Mouse (Mus musculus) layer of hippocampus, adult 9-11 months (tissue): ENCODE results near the gene Arid3b.

ENCODE experiments used
- DNase-seq: peaks from one replicate; pipeline ENCODE4 v3.0.0; 2022

Arid3b gene

DNA sequence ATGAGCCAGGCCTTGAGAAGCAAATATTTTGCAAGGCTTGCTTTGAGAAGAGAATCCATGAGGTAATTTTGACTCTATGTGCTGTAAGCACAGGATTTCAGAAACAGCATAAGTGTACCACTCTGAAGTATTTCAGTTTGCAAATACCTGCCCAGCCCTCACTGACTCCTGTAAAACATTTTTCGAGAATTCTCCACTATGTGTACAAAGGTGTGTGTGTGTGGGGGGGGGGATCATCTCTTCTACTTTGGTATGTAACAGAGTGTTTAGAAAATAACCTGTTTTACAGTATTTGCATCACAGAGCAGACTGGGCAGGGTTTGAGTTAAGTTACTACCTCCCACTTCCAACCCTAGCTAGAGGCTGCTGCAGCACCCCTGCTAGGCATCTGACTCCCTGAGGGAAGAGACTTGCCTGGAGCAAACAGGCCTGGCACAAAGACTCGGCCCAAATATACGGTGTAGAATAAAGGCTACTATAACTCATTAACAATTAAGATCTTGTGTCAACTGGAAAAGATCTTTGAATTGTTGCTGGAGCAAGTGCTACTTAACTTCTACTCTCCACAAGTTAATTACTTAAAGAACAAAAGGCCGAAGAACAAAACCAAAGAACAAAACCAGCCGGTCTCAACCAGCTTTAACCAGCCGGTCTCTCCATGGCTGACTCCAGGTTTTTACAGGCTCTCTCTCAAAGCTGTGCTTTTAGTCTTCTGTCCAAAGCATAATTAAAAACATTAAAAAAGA lies 6.6 kb downstream of the Arid3b start:
- no peak for DNase-seq

DNA sequence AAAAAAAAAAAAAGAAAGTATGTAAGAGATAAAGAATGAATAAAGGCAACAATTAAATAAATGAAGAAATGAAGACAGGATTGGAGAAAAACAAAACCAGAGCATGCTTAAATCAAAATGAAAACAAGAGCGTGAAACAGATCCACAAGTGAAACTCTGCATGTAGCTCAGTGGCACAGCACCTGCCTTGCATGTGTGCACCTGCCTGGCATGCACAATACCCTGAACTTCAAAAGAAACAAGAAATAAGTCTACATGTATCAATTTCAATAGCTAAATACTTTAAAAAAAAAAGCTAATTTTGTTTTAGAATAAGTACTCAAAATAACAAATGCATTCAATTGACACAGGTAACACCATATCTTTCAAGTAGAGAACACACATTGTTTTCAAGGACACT lies 13.2 kb downstream of the Arid3b start:
- no peak for DNase-seq

DNA sequence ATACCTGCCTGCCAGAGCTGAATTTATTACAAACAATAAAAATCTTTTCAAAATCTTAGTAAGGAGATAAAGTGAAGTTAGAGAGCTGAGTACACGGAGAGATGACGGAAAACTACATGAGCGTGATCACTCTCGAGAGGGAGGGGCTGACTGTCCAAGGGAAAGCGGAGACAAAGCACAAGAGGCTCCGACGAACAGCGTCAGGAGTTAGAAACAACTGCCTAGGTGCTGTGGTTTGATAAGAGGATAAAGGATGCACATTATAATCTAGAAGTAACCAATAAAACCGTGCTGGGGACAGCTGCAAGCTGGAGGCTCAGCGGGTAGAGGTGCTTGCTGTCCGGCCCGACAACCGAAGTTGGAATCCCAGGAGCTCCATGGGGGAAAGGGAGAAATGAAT lies 13.8 kb downstream of the Arid3b start:
- no peak for DNase-seq

DNA sequence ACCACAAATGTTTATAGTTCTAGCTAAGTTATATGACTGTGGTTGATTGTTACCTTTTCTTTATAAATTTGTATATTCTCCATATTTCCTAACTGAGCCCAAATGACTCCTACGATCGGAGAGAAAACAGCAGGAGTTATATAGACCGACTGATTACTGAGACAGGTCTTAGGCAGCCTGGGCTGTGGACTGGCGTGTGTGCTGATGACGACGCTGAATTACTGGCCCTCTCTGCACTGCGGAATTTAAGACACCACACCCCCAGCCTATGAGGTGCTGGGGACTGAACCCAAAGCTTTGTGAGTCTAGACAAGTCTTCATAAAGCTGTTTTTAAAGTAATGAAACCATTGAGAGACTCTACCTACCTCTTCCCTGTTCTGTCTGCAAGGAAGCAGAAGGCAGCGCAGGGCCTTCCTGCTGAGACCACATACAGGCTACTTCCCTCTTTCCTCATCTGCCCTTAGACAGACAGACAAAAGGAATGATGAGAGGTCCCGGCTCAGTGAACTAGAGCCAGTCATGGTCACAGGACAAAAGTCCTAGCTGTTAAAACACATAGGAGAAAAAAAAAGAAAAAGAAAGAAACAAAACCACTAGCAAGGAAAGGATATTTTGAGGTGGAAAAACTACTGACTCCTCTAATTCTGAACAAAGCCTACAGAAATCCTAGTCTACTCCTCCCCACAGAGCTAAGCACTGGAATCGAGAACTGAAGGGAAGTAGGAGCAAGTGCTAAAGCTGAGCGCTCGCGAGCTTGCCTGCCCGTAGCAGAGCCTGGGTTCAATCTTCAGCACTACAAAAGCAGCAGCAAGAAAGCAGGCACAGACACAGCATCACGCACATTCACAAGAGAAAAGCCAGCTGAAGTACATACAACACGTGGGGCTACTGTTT lies 16.2 kb downstream of the Arid3b start:
- peak; percentile 37 for DNase-seq

DNA sequence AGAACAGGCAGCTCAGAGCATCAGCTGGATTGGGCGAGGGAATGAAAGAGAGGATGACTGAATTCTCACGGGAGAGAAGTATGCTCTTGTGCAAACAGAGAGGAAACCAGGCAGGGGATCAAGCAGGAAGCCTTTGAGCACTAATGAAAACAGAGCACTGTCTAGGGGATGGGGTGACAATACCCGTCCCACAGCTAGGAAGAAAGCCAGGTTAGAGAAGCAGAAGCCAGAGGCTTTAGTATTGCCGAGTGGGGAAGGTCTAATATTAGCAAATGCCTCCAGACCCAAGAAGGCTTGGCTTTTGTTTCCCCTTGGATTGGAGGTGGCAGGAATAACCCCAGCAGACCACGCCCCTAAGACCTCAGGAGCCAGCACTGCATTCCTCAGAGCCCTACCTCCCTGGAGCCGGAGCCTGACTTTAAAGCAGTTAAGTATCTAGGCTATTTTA lies 19.3 kb downstream of the Arid3b start:
- DNase-seq: no peak

DNA sequence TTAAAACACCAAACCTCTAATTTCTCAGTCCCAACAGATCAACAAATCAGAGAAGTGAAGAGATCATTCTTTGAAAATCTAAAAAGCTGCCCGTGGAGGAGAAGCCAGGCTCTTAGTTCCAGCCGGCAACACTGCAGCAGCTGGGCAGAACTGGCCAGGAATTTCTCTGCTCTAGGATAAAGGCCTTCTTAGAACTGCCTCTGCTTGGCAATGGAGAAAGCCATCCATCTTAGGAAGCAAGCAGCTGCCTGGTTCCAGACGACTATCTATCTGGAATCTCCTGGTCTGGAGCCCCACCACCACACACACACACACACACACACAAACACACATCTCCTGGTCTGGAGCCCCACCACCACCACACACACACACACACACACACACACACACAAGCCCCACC lies 21.7 kb downstream of the Arid3b start:
- no peak for DNase-seq

DNA sequence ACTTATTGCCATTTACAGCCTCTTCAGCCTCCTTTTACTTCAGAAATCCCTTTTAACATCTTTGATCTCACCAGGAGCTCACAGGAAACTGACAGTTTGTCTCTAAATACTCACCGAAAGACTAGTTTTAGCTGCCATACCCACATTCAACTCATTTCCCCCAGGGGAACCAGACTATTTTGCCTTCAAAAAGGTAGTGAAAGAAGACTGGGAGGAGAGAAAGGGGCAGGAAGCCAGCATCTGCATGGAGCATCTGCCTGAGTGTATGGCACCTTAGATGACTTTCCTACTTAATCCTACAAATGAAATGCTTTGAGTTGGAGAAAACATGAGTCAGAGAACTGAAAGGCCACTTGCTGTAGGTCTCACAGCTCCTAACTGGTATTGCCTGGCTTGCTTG lies 22.6 kb downstream of the Arid3b start:
- no peak for DNase-seq

DNA sequence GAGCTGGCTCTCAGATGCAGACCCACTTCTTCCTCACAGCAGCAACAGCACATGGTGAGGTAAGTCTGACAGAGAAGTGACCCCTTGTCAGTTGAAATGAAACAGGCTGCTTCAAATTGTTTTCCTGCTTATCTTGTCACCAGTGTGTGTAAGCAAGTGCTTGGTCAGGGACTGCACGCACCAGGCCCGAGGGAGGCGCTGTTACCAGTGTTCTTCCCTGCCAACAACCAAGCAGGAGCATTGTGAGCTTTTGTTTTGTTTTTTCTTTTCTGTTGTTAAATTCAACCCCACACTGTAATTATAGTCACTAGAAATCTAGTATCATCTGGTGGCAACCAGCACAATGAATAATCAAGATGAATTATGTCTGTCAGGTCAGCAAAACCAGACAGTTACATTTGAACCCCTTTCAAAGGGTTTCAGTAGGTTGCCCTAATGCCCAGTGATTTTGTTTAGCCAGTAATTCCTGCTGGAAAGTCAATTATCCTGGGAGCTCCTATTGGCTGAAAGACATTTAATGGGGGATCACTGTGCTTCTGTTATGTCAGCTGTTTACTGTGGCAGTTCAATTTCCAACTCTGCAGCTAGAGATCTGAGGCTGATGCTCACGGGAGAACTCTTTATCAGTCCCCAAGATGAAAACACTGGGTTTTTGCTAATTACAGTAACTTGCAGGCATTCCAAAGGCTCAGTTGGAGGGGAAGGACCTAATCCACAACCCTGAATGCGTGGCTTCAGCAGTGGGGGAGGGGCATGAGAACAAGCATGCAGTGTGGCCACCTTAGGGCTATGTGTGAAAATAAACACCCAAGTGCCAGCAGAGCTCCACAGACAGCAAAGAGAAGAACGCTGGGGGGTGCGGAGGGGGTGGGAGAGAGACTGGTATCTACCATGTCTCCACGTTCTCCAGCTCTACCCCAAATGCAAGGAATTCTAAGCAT lies 24.5 kb downstream of the Arid3b start:
- DNase-seq: no peak

DNA sequence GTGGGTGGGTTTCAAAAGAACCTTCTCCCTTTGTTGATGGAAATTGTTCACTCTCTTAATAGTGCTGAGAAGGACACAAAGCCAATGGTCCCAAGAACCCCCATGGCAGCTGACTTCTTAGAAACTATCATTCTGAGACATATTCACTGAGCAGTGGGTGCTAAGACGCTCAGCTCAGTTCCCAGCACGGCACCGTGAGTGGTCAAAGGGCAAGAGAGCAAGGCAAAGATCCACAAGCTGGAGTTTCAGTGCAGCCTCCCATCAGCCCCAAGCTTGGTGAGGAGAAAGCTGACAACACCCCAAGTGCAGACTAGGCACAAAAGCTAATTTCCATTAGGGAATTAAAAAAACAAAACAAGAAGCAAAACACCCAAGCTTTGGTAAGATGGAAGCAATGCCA lies 25.9 kb downstream of the Arid3b start:
- no peak for DNase-seq

DNA sequence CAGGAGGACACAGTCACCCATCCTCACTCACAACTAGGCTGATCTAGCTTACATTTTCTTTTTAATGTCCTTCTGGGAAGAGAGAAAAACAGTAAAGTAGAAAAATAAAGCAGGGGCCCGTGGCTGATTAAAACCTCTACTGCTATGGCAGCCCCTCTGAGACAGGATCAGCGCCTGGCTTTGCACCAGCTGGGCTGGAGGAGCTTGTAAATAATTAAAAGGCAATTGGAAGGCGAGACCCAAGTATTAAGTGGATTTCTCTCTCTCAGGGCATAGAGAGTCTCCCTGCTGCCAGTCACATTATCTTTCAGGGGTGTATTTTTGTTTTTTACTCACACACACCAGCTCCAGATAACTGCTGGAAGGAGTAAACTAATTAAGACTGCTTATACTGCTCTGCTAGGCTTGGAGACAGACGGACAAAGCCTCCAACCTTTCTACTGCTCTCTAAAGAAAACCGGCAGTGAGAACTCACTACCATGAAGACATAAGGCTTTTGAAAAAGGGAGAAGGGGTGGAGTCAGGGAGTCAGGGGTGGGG lies 27.8 kb downstream of the Arid3b start:
- DNase-seq: no peak

DNA sequence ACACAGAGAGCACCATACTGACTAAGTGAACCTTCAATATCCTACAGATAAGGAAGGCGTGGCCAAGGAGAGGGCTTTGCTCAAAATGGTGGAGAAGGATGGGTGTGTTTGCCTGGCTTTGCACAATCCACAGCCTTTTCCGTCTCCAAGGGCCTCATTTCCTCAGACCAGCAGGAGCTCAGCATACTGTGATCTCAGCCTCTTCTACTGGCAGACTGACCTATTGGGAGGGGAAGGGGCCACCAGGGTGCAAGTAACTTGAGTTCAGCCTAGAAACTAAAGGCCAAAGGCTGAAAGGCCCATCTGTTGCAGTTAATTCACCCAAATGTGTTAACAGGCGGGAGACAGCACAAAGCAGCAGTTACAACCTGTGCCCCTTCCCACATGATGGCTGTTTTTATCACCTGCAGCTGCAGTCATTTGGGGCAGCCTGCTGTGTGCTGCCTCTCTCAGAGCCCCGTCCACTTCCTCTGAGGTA lies 29.4 kb downstream of the Arid3b start:
- no peak for DNase-seq

DNA sequence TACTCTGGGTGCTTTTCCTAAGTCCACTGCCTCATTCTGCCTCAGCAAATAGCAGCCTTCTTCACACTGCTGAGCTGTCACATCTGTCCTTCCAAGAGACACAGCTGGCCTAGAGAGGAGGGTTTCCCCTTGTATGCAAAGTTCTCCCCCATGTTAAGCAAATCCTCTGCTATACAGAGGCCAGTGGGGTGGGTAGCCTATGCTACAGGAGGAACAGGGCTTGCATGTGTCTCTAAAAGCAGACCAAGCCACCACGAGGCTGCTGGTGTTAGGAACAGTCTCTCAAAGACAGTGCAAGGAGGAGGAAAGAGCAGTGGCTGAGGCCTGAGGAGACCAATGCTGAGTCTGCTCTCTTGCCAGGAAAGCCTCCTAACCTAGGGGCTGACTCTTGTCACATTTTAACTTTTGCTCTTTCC lies 30.5 kb downstream of the Arid3b start:
- DNase-seq: no peak

DNA sequence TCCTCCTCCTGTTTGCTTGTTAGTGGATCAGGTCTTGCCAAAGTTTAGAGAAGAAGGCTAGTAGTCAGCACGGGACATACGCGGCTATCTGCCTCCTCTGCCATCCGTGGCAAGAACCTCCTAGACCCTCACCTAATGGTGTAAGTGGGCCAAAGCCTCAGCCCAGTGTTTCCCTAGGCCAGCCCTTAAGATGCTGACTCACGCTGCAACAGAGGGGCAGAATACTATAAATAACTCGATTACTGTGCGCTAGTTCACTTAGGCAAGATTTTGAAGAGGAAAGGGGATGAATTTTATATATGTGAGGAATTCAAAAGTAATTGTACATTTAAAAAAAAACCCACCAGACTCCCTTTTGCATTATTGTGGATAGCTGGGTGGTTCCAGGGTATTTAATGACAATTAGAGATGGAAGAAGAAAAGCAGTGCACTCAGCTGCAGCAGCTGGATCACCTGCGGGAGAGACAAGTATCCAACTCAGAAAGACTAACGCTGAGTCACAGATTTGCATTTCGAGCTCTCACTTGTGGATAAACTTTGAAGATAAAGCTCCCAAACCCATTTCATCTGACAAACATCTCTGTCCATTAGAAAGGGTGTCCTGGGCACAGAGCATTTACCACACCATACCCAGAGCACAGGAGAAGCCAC lies 31.4 kb downstream of the Arid3b start:
- DNase-seq: no peak

DNA sequence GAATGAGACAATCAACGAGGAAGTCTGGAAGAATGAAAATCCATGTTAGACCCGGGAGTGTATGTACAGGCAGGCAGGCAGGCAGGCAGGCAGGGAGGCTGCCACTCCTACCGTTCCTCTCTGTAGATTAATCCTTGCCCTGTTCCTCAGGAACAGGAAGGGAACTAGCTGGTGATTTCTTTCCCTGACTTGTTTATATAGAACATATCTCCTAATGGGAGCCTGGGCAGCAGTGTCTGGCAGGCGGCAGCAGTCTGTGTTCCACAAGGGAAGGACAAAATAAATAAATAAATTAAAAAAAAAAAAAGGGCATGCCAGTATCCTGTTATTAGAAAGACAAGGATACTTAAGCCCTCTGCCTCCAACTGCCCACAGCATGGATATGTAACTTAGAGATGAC lies 32.8 kb downstream of the Arid3b start:
- no peak for DNase-seq

DNA sequence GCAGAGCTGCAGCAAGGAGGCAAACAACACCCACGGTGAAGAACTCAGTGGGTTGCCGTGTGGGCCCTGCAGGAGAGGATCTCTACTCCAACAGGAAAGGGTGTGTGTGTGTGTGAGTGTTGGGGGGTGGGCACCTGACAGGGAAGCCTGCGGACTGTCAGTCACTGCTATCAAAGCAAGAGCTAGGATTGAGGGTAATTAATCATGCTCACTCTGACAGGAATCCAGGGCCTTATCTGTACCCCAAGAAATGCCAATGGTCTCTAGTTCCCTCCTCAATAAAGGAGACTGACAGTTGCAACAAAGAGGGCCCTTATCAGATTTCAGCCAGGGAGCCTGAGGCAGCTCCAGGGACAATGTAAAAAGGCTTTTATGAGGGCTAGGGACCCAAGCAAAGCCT lies 33.5 kb downstream of the Arid3b start:
- DNase-seq: no peak

DNA sequence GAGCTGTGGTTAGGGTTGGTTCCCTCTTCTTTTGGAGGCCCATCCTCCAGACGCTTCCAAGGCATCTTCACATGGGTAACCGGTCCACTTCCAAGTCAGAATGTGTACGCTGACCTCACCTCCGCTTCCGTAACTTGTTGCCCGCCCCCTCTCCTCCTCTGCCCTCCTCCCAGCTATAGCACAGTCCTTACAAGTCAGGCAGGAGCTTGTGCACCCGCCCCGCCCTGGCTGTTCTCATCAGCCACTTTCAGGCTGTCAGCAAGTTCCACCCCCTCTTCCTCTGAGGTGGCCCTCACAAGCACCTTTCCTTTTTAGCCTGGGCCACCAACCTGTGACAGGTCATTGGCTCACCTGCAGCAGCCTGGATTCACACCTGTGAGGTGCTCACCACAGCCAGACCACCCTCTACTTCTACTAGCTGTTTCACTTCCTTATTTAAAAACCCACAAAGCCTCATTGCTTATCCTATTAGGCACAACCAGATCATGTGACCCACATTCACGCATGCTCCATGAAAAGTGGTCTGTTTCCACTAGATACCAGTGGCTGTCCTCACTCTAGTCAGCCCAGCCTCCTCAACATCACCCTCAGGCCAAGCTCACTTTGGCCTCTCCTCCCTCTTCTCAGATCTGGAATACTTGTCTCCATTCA lies 36.1 kb downstream of the Arid3b start:
- no peak for DNase-seq

DNA sequence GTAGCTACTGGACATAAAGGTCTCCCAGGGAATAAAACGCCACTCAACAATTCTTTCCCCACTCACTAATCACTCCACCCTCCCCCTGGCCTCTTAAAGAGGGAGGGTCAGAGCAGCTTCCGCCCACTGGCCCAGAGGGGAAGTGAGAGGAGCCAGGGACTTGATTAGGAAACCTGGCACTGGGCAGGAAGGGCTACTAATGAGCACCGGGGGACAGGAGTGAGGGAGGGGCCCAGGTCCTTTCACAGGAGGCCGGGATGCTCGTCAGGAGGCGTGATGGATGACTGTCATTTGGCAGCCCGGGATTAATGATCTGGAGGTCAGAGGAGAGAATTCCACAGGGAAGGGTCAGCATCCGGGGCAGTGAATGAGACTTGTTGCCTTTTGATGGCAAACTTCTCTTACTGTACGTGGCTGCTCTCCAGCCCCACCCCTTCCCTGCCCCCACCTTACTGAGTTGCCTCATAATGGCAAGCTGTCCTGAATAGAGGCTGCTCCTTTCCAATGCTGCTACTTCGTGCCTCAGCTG lies 37.8 kb downstream of the Arid3b start:
- no peak for DNase-seq

DNA sequence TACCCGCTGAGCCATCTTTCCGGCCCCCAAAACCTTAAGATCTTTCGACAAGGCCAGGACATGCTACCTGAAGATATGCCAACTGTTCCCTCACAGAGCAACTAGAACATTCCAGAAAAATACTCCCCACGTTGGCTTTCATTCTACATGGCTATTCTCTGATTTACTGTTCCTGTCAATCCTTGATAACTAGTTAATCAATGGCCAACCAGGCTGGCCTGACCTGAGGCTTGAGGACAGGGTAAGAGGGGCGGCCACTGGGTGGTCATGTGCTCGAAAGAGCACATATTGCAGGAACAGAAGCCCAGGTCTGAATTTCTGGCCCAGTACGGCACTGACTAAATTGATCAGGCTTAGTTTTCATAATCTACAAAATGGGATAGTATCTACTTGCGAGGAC lies 39.1 kb downstream of the Arid3b start:
- DNase-seq: no peak

DNA sequence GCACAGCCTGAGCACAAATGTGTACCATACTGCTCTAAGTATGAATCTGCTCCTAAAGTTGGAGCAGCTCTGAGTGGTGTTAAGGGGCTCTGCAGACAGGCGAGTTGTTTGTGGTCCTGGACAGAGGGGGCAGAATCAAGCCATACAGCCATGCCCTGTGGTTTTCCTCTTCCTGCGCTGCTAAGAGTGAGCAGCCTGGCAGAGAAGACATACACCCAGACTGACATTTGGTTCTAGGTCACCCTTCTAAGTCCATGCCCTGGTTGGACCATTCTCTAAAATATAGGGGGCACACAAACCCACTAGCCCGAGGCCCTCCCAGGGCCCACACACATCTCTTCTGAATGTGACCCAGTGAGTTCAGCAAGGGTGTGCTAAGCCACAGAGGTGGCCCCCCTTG lies 46.9 kb downstream of the Arid3b start:
- DNase-seq: no peak

DNA sequence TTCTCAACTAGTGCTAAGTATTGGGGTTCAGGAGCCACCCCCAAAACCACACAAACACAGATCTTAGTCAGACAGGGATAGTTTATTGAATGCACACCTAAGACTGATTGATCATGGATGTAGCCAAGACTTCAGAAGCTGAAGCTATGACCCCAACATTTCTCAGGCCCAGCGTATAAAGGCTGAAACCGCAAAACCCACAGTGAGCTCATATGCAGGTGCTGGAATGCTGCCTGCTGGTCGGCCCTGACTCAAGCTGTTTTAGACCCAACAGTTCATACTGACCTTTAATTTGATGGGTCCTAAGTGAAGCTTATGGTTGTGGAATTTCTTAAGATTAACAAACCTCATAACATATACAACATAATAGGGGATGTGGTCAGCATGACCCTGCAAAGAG lies 53.9 kb downstream of the Arid3b start:
- no peak for DNase-seq

DNA sequence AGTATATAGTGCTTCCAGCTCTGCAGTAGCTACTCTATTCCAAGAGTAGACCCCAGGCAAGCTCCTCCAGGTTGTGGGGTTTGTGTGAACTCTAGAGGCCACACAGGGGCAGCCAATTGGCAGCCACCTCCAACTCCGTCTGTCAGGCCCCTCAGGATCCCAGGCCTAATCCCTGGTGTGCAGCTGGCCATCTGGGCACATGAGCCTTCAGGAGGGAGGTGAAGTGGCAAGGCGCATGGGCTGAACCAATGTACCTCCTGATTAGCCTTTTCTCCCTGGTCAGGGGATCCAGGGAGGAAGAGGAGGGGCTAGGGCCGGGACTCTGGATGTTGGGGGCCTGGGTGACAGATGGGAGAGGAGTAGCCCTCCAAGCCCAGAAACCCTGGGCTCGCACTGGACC lies 60.9 kb downstream of the Arid3b start:
- DNase-seq: no peak
